Mouse (Mus musculus): Measurements from ENCODE around the gene Dph2. TPM values are rescaled to one million over a fixed set of nuclear protein-coding genes. Genes with fewer than 3 reads are reported as not detected.

Gene Dph2
- polyA plus RNA-seq, 1 experiment: 45.8 TPM

DNA sequence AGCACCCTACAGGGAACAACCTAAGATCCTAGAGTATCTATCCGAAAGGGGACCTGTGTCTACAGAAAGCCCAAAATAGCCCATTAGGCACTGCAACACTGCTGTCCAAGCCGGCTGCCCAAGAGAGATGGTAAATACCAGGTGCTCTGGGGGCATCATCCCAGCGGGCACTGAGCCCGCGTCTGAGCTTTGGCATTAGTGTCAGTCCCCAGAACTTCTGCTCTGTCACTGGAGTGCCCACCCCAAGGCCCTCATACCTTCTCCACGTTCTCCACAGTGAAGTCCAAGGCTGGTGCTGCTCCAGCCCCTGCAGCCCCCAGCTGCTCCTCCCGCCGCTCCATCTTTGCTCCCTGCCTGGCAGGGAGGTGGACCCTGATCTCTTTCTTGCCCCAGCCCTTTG lies 22.2 kb upstream of the Dph2 start:
- WGBS: 26% methylated on average over 8 of the region's 8 CpGs
- H3K36me3 ChIP-seq (ENCODE audit: control insufficient read depth, insufficient read depth, low read length): no peaks in the 10 kb centered on the region
- no peaks in the 10 kb centered on the region for H3K27me3 ChIP-seq (ENCODE audit: control insufficient read depth, insufficient read depth, low read length)
- H3K4me3 ChIP-seq (ENCODE audit: control insufficient read depth, insufficient read depth, low read length): peak overlapping the region; percentile 73
- TF ChIP-seq CTCF (IDR thresholded peaks at IDR 0.05; ENCODE audit: borderline replicate concordance, control insufficient read depth, extremely low read depth, insufficient read depth, low read length, poor library complexity): no peak
- no peak overlapping the region for H3K27ac ChIP-seq (ENCODE audit: control insufficient read depth, insufficient read depth, low read length)
- H3K4me1 ChIP-seq (replicated peaks; ENCODE audit: control insufficient read depth, insufficient read depth, low read length): peaks cover 15% of the 10 kb centered on the region
- no peak for DNase-seq

DNA sequence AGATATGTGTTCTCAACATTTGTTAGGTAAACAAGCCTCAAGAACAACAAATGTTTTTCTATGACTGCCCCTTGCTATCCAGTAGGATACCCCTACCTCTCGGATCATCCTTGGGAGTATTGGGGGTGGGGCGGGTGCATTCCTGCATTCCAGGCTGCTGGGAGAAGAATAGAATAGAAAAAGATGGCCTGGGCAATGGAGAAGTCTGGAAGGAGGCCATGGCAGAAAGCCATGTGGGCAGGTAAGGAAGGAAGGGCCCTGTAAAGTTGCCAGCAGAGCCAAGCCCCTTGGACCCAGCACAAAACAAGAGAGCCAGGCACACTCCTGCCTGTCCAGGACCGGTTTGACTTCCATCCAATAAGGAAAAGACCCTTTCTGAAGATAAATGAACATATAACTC lies 21.6 kb upstream of the Dph2 start:
- H3K27me3 ChIP-seq (ENCODE audit: control insufficient read depth, insufficient read depth, low read length): no peaks in the 10 kb centered on the region
- no peak overlapping the region for H3K27ac ChIP-seq (ENCODE audit: control insufficient read depth, insufficient read depth, low read length)
- H3K4me3 ChIP-seq (ENCODE audit: control insufficient read depth, insufficient read depth, low read length): no peak overlapping the region
- 89% methylated on average over 3 of the region's 3 CpGs for WGBS
- no peak for TF ChIP-seq POLR2A (IDR thresholded peaks at IDR 0.05; ENCODE audit: control insufficient read depth, extremely low read depth, insufficient read depth, low read length, poor library complexity)
- no peak for TF ChIP-seq CTCF (IDR thresholded peaks at IDR 0.05; ENCODE audit: borderline replicate concordance, control insufficient read depth, extremely low read depth, insufficient read depth, low read length, poor library complexity)
- DNase-seq: no peak
- no peaks in the 10 kb centered on the region for H3K36me3 ChIP-seq (ENCODE audit: control insufficient read depth, insufficient read depth, low read length)
- peaks cover 15% of the 10 kb centered on the region for H3K4me1 ChIP-seq (replicated peaks; ENCODE audit: control insufficient read depth, insufficient read depth, low read length)

GRCm38 (mm10) chr4:117912685-117913273 lies 20.9 kb upstream of the Dph2 start:
- Histone ChIP-seq H3K27me3 (ENCODE audit: control insufficient read depth, insufficient read depth, low read length) (no peaks in the 10 kb centered on the region), H3K4me1 (replicated peaks; ENCODE audit: control insufficient read depth, insufficient read depth, low read length) (peaks cover 15% of the 10 kb centered on the region), H3K27ac (ENCODE audit: control insufficient read depth, insufficient read depth, low read length) (no peak overlapping the region), H3K4me3 (ENCODE audit: control insufficient read depth, insufficient read depth, low read length) (no peak overlapping the region), H3K36me3 (ENCODE audit: control insufficient read depth, insufficient read depth, low read length) (no peaks in the 10 kb centered on the region)
- TF ChIP-seq CTCF (IDR thresholded peaks at IDR 0.05; ENCODE audit: borderline replicate concordance, control insufficient read depth, extremely low read depth, insufficient read depth, low read length, poor library complexity) (no peak), POLR2A (IDR thresholded peaks at IDR 0.05; ENCODE audit: control insufficient read depth, extremely low read depth, insufficient read depth, low read length, poor library complexity) (no peak)
- 90% methylated on average over 7 of the region's 7 CpGs for WGBS
- no peak for DNase-seq

- Histone ChIP-seq H3K27me3 (ENCODE audit: control insufficient read depth, insufficient read depth, low read length) (no peaks in the 10 kb centered on the region), H3K36me3 (ENCODE audit: control insufficient read depth, insufficient read depth, low read length) (no peaks in the 10 kb centered on the region; the same call in 1 of the 2 replicates), H3K4me3 (ENCODE audit: control insufficient read depth, insufficient read depth, low read length) (no peak overlapping the region), H3K27ac (ENCODE audit: control insufficient read depth, insufficient read depth, low read length) (no peak overlapping the region), H3K4me1 (replicated peaks; ENCODE audit: control insufficient read depth, insufficient read depth, low read length) (peaks cover 15% of the 10 kb centered on the region)
- 96% methylated on average over 13 of the region's 13 CpGs for WGBS
- no peak for DNase-seq
- no peak for TF ChIP-seq CTCF (IDR thresholded peaks at IDR 0.05; ENCODE audit: borderline replicate concordance, control insufficient read depth, extremely low read depth, insufficient read depth, low read length, poor library complexity)
- TF ChIP-seq POLR2A (IDR thresholded peaks at IDR 0.05; ENCODE audit: control insufficient read depth, extremely low read depth, insufficient read depth, low read length, poor library complexity): no peak
Observed at GRCm38 (mm10) chr4:117912131-117912561, 20.3 kb upstream of the Dph2 start.

DNA sequence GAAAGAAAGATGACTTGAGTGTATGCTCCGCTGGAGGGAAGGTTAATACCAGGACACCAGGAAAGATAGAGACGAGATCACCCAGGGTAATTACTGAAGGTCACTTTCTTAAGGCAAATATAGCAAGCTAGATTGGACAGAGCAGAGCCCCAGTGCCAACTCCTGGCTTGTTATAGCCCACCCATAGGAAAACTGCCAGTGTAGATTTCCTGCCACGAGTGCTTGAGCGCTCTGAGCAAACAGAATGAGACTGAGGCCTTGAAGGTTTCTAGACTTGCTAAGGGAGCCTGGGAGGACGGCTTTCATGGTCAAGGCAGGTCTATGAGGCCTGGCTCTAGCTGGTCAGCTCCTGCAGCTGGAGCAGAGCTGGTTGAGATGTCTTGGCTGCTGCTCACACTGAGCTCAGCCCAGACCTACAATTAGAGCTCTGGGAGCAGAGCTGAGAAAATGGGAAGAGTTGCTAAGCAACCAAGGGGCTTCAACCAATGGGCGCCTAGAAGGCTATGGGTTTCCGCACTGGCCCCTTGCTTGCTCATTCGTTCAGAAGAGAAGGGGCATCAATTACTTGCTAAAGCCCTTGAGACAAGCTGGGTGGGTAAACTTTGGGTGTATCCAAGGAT lies 17.1 kb upstream of the Dph2 start:
- no peaks in the 10 kb centered on the region for H3K27me3 ChIP-seq (ENCODE audit: control insufficient read depth, insufficient read depth, low read length)
- no peak overlapping the region for H3K27ac ChIP-seq (ENCODE audit: control insufficient read depth, insufficient read depth, low read length)
- DNase-seq: no peak
- no peak overlapping the region for H3K4me3 ChIP-seq (ENCODE audit: control insufficient read depth, insufficient read depth, low read length)
- TF ChIP-seq POLR2A (IDR thresholded peaks at IDR 0.05; ENCODE audit: control insufficient read depth, extremely low read depth, insufficient read depth, low read length, poor library complexity): no peak
- TF ChIP-seq CTCF (IDR thresholded peaks at IDR 0.05; ENCODE audit: borderline replicate concordance, control insufficient read depth, extremely low read depth, insufficient read depth, low read length, poor library complexity): no peak
- peaks cover 12% of the 10 kb centered on the region for H3K36me3 ChIP-seq (ENCODE audit: control insufficient read depth, insufficient read depth, low read length)
- WGBS: 92% methylated on average over 8 of the region's 8 CpGs
- H3K4me1 ChIP-seq (replicated peaks; ENCODE audit: control insufficient read depth, insufficient read depth, low read length): peaks cover 6% of the 10 kb centered on the region

DNA sequence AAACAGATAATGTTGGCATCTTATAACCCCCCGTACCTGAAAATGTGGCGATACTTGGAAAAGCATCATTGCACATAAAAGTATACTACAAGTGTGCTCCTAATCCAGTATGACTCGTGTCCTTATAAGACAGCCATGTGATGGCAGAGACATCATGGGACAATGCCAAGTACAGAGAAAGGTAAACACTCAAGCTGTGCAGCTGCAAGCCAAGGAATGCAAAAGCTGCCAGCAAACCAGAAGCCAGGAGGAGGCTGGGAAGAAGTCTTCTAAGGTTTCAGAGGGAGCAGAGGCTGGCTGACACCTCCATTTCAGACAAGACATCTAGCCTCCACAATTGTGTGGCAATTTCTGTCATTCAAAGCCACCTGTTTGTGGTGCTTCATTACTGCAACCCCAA lies 14.4 kb upstream of the Dph2 start:
- DNase-seq: no peak
- Histone ChIP-seq H3K4me1 (replicated peaks; ENCODE audit: control insufficient read depth, insufficient read depth, low read length) (no peaks in the 10 kb centered on the region), H3K27ac (ENCODE audit: control insufficient read depth, insufficient read depth, low read length) (no peak overlapping the region), H3K27me3 (ENCODE audit: control insufficient read depth, insufficient read depth, low read length) (no peaks in the 10 kb centered on the region), H3K4me3 (ENCODE audit: control insufficient read depth, insufficient read depth, low read length) (no peak overlapping the region), H3K36me3 (ENCODE audit: control insufficient read depth, insufficient read depth, low read length) (peaks cover 28% of the 10 kb centered on the region)
- TF ChIP-seq POLR2A (IDR thresholded peaks at IDR 0.05; ENCODE audit: control insufficient read depth, extremely low read depth, insufficient read depth, low read length, poor library complexity) (no peak), CTCF (IDR thresholded peaks at IDR 0.05; ENCODE audit: borderline replicate concordance, control insufficient read depth, extremely low read depth, insufficient read depth, low read length, poor library complexity) (no peak)
- WGBS: 94% methylated on average over 3 of the region's 3 CpGs
